Mouse (Mus musculus) liver, embryonic 14.5 days (tissue): ENCODE measurements around the gene Bag1.

Source experiments
- CTCF ChIP-seq: IDR thresholded peaks from 2 replicates; pipeline ENCODE4 v1.5.1; 2016; ENCODE audit warnings: antibody characterized with exemption, low read depth, control low read depth
- EP300 ChIP-seq: IDR thresholded peaks from 2 replicates; pipeline ENCODE4 v1.6.1; 2016; ENCODE audit warnings: antibody characterized with exemption, low read depth

- TF ChIP-seq CTCF (no peak), EP300 (no peak)
These were observed 49.5 kb downstream of the Bag1 start for GRCm38 (mm10) chr4:40898476-40899044.
